Mouse (Mus musculus) megakaryocyte-erythroid progenitor cell, adult 5 weeks (primary cell): ENCODE measurements around the gene Cyp4f14. TPM values are rescaled to one million over a fixed set of nuclear protein-coding genes. Genes with fewer than 3 reads are reported as not detected.

Source experiments
- polyA plus RNA-seq: library from polyadenylated mRNA; stranded (reverse); fragments of >175 nt; gene quantifications from 2 replicates; pipeline ENCODE4 v1.2.3, GENCODE M21; 2012

Cyp4f14 gene
- polyA plus RNA-seq: not detected in 2 replicates

GRCm38 (mm10) chr17:32917131-32917530 lies at the start of gene Cyp4f14:
Cyp4f14 (minus strand) TSS chr17:32917342.

GRCm38 (mm10) chr17:32965623-32966290 lies 48.6 kb upstream of the Cyp4f14 start, which contains the start of gene Zfp472:
Zfp472 (plus strand) TSS chr17:32965814.

GRCm38 (mm10) chr17:32947215-32947914 lies 30.2 kb upstream of the Cyp4f14 start, which contains the start of gene Cyp4f13:
Cyp4f13 (minus strand) TSS chr17:32947402.

GRCm38 (mm10) chr17:32891239-32892180 lies 25.6 kb downstream of the Cyp4f14 start, which contains the start of gene Zfp870:
Zfp870 (minus strand) TSS chr17:32891642.

Other genes starting within 250 kb of the Cyp4f14 start
- not detected in 2 replicates for gene Cyp4f15, start 231.7 kb downstream of the Cyp4f14 start, polyA plus RNA-seq
- 0.65 and 1.6 TPM in 2 replicates for gene Zfp871, start 129.1 kb downstream of the Cyp4f14 start, polyA plus RNA-seq
- not detected in 2 replicates for gene Zfp811, start 107.4 kb downstream of the Cyp4f14 start, polyA plus RNA-seq
- 0.16 and 0.35 TPM in 2 replicates for gene Zfp799, start 87.1 kb downstream of the Cyp4f14 start, polyA plus RNA-seq
- 0.14 and 0.45 TPM in 2 replicates for gene Zfp870, start 25.7 kb downstream of the Cyp4f14 start, polyA plus RNA-seq
- gene Cyp4f13, start 30.1 kb upstream of the Cyp4f14 start, polyA plus RNA-seq: 13.3 and 22.3 TPM in 2 replicates
- gene Zfp472, start 48.5 kb upstream of the Cyp4f14 start, polyA plus RNA-seq: 0.79 and 1.0 TPM in 2 replicates
- gene Zfp952, start 75.8 kb upstream of the Cyp4f14 start, polyA plus RNA-seq: 0.13 and 0.27 TPM in 2 replicates
- gene Zfp763, start 116.1 kb upstream of the Cyp4f14 start, polyA plus RNA-seq: 0.05 and 0.14 TPM in 2 replicates
- 0.01 TPM in 1 of 2 replicates, not detected in the other for gene 4921501E09Rik, start 150.7 kb upstream of the Cyp4f14 start, polyA plus RNA-seq
- 0.02 TPM in 1 of 2 replicates, not detected in the other for gene Zfp563, start 172.0 kb upstream of the Cyp4f14 start, polyA plus RNA-seq
- gene Morc2b, start 222.3 kb upstream of the Cyp4f14 start, polyA plus RNA-seq: not detected in 2 replicates